Mouse (Mus musculus) kidney, postnatal 36 days (tissue): ENCODE results near the gene Abca2.

Experiments used
- DNase-seq, 2 experiments: peaks; one replicate each; pipeline ENCODE4 v3.0.0; 2021 to 2022; ENCODE audit warnings: mixed read lengths in 2 of 2

Abca2 gene

DNA sequence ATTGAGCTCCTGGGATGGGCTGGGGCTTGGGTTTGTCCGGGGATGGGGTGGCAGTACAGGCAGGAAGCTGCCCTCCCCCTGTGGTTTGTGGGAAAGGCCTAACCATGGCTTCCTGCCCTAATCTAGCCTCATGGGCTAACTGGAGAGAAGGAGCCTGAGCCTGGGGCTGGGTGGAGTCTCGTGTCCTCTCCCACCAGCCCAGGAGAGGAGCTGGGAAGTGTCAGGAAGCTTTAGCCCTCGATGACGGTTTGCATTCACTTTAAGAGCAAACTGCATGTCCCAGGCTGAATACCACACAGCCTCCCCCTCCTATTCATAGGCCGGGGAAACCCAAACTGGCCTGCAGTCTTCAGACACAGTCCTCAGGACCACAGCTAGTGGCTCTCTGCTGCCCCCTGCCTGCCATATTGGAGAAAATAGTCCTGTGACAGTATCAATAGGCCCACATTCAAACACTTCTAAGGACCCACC is 1.7 kb upstream of the Abca2 start:
- peak; percentile 70 to 89 for DNase-seq

DNA sequence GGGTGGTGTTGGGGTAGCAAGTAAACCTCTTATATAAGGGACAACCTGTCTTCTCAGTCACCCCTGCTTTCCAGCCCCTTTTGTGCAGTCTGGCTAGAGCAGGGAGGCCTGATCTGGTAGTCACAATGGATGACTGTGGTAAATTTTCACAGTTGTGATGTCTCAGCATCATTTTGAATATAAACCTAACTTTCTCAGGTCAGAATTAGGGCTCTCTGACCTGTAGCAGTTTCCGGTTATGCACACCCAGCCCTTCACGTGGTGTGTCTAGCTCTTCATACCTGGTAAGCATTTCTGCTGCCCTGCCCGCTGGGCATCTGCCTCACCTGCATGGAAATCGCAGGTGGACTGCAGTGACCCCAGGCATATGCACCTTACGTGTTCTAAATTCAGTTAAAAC is 1.2 kb upstream of the Abca2 start:
- DNase-seq: no peak

DNA sequence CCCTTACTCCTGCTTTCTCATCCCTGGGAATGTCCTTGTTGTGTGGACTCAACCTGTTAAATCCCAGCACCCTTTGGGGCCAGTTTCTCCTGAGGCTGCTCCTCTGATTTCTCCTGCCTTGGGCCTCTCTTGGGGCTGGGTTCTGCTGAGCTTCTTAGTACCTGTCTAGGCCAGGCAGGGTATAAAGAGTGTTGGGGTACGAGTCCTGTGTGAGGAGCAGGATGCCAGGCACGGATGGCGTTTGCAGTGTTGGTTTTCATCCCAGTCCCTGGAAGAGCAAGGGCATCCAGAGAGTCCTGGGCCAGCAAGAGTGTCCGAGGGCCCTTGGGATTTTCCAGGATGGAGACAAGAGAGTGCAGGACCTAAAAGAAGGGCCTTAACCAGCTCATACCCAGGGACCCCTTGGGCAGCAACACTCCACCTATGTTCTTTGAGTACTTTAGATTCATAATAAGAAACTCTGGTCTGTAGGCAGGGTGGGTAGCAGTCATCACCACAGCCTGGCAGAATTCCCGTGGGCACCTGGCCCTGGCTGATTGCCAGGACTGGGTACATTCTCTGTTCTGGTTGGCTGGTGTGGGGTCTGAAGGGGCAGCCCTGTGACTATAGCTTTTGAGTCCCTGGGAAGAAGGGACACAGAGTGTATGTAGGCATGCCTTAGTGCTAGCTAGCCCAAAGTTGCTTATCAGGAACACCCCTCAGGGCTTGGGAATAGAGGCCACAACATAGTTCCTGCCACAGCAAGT is 1.1 kb downstream of the Abca2 start:
- DNase-seq: peak in 1 of 2 experiments; percentile 58

DNA sequence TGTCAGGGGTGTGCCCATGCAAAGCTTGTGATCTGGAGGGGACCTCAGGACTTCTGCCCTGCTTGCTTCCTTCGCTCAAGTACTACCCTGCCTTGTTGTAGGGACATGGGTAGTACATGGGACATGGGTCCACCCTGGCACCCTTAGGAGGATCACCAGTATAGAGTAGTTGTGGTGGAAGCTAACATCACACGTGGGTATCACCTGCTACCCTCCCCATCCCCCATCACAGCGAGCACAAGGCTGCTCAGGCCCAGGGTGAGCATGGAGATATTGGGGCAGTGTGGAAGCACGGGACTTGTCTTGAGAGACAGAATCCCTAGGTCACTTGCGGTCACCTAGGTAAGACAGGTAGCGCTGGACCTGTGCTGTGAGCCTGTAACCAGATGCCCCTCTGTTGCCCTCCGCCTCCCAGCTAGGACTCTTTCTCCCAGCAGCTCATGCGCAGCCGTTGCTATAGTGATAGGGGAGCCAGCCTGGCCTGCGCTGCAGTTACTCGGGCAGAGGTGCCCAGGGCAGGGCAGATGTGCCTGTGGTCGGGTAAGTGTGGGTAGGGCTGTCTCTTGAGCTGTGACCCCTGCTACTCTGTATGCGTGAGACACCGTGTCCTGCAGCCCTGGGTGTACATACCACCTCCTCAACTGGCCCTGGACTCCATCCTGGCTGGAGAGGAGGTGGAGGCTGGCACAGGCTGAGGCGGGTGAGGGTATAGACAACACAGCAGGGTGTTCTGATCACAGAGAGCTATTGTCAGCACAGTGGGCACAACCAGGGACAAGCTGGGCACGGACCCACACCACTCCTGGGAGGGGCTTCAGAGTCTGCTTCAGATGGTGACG is 2.1 kb downstream of the Abca2 start:
- peak; percentile 63 to 64 for DNase-seq

DNA sequence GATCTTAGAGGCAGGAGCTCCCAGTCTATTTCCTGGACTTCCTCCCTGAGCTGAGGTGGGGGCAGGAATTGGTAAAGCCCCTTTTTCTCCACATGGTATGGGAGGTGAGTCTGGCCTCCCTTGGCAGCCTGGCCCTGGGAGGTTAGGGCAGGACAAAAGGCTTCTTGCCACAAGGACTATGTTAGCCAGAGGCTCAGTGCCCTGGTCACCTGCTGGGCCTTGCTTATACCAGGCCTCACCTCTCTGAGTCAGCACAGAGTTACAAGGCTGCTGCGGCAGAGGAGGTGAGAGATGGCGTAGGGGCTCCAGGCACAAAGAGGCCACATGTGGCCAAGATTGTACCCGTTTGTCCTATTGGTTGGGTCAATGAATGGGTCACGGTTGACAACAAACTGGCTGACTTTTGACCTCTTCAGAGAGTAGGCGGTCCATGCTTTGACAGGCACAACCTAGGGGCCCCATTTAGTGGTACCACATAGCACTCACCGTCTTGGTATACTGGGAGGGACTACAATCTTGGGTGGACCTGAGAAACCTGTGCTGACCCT is 2.9 kb downstream of the Abca2 start:
- DNase-seq: no peak

DNA sequence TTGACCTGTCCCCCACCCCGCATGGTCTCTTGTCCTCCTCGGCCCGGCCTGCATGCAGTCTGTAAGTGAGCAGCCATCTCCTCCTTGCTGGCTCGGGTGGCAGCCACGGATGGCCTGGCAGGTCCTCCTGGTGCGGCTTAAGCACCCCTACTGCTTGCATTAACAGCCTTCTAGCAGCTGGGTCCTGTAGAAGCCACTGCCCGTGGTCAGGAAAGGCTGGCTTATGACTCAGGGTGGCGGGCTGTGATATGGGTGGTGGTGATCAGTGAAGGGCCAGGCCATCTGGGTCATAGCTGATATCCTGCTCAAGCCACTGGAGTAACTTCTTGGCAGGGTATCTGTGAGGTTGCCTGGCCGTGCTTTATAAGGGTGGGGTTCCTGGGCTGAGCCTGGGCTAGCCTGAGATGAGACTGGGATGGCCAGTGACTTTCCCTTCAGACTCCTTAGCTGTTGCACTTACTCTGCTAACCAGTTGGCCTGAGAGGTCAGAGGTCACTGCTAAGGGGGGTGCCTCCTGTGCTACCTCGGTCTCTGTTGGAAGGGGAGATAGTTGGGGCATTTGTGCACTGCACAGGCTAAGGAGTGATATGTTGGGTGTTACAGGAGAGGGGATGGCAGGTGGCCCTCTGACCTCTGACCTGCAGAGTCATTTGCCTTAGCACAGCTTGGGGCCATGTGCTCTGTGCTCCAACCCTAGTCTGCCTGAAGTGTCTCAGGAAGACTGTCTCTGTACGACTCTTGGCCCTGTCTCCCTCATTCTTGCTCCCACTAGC is 4.0 kb downstream of the Abca2 start:
- DNase-seq: no peak

DNA sequence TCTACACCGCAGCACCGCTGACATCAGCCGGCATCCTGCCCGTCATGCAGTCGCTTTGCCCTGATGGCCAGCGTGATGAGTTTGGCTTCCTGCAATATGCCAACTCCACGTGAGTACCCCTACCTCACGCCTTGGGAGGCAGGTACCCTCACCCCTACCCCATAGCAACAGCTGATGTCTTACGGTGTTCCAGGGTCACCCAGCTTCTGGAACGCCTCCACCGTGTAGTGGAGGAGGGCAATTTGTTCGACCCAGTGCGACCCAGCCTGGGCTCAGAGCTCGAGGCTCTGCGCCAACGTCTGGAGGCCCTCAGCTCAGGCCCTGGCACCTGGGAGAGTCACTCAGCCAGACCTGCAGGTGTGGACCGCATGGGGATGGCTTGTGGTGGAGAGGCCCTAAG is 4.6 kb downstream of the Abca2 start:
- no peak for DNase-seq

DNA sequence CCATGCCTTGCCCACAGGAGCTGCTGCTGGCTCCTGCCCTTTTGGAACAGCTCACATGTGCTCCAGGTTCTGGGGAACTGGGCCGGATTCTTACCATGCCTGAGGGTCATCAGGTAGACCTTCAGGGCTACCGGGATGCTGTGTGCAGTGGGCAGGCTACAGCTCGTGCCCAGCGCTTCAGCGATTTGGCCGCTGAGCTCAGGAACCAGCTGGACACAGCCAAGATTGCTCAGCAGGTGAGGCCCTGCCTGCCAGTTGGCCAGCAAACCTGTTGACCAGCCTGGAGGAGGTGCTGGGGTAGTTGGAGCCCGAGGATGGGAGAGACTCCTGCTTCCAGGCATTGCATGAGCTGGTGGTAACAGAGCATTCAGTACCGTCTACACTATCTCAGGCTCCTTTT is 5.8 kb downstream of the Abca2 start:
- DNase-seq: no peak

DNA sequence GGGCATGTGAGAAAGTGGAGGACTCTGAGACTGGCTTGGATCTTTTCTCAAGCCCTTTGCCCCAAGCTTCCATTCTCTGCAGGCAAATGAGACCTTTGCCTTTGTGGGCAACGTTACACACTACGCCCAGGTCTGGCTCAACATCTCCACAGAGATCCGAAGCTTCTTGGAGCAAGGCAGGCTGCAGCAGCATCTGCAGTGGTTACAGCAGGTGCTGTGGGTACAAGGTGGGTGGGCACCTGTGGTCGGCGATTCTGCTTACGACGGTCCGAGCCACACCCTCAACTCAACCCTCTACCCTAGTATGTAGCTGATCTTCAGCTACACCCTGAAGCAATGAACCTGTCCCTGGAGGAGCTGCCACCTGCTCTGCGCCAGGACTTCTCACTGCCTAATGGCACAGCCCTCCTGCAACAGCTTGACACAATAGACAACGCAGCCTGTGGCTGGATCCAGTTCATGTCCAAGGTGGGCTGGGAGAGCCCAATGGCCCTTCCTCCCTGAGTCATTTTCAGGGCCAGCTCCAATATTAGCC is 7.8 kb downstream of the Abca2 start:
- DNase-seq: no peak

DNA sequence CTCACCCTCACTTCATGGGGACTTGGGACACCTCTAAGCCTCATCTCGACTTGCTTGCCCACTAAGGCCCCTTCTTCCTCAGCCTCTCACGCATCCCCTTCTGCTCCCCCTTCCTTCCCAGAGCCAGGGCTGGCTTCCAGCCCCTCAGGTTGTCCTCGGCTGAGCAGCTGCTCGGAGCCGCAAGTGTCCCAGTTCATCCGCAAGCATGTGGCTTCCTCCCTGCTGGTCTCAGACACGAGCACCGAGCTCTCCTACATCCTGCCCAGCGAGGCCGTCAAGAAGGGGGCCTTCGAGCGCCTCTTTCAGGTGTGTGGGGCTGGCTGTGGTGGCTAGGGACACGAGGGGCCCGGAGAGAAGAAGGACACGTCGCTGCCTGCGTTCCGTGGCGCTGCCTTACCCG is 12.6 kb downstream of the Abca2 start:
- DNase-seq: no peak

DNA sequence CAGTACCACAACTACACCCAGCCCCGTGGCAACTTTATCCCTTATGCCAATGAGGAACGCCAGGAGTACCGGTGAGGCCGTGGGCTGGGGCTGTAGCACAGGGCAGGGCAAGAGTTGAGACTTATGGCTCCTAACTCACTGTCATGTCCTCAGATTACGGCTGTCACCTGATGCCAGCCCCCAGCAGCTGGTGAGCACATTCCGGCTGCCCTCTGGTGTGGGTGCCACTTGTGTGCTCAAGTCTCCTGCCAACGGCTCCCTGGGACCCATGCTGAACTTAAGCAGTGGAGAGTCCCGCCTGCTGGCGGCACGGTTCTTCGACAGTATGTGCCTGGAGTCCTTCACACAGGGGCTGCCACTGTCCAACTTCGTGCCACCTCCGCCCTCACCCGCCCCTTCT is 14.2 kb downstream of the Abca2 start:
- DNase-seq: no peak

DNA sequence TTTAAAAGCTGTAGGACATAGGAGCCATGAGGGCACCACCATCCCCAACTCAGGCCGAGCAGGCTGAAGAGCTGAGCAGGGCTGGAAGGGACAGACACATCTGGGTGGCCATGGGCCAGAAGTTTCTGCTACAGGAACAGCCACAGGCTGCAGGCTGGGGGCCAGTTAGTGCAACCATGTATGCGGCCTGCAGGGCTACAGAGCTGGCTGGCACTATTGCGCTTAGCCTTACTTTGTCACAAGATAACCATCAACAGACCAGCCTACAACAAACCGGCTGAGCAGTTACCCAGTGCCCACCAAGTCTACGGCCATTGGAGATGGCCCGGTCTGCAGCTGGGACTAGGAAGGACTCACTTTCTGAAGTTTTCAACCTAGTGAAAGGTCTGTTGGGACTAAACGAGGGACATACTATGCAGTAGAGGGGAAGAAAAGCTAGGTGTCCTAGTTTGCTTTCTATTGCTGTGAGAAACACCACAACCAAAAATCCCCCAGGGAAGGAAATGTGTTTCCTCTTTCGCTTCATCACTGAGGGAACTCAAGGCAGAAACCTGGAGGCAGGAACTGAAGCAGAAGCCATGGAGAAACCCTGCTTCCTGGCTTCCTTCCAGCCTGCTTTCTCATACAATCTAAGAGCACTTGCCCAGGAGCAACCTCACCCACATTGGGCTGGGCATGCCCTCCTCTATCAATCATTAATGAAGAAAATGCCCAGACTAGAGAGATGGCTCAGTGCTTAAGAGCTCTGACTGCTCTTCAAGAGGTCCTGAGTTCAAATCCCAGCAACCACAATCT is 22.5 kb downstream of the Abca2 start:
- DNase-seq: peak; percentile 37 to 48

DNA sequence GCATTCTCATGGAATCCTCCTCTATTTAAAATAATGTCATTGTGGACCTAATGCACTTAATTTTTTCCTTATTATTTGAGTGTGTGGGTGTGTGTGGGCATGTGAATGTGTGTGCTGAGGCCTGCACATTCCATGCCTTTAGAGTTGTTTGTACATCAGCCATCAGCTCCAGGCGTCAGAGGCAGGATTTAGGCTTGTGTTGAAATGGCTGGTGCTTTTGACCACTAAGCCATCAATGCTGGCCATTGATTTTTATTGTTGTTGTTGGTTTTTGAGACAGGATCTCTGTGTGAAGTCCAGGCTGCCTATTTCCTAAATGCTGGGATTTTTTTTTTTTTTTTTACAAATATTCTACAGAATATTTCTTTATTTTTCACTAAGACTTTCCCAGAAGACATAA is 24.4 kb downstream of the Abca2 start:
- no peak for DNase-seq

DNA sequence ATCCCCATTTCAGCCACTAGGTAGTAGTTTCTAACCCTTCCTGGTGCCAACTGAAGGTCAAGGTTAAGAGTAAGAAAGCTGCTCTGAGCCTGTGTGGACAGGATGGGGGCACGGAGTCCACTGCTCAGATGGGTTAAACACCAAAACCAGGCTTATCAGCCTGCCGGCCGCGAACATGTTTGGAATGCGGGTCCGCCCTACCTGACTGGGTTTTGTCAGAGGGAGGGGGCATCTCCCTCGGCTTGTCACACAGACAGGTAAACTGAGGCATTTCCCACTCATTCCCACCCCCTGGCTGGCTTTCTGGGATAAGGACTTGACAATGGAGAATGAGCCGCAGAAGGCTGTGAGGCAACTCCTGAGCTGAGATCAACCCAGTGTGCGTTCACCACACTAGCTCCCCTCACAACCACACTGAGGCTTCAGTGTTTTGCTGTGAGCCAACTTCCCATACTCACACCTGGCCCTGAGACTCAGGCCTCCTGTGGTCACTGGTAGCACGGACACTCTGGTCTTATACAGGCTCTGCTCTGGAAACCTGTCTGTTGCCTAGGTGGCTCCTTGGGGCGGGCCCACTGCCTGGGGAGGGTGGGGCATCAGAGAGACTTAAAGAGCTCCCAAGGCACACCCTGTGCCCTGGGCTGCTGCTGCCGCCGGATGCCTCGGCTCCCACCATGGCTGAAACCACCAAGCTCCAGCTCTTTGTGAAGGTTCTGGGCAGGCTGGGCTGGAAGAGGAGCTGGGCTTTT is 27.9 kb downstream of the Abca2 start, which contains the start of gene Clic3:
Clic3 (plus strand) TSS at position 634 of the 749 bp plus-strand sequence.
- DNase-seq: no peak

DNA sequence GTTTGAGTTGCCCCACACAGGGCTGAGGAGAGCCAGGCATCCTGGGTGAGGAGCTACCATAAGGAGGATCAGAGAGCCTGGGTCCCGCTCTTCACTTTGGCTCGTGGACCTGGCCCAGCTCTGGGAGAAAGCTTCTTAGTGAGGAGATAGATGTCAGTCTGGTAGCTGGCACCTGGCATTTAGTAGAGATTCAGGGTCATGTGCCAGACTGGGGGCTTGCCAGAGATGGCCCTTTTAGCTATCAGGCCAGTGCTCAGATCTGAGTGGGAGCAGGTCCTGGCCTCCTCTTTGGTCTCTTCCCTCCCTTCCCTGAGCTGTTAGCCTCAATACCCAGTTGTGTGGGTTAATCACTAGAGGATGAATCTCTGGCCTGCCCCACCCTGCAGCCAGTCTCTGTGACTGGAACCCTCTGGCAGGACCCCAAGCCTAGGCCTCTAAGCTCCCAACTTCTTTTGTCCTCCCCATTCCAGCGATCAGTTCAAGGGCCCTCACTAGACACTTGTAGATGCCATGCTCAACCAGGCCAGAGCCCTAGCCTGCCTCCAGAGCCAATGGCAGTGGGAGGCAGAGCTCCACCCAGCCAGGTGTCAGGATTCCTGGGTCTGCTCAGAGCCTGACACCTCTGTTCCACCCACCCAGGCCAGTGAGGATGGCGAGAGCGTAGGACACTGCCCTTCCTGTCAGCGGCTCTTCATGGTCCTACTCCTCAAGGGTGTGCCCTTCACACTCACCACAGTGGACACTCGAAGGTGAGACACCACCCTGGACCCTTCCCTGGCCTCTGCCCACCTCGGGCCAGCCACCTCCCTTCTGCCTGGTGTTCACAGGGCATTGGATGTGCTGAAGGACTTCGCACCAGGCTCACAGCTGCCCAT is 28.8 kb downstream of the Abca2 start:
- DNase-seq: no peak

DNA sequence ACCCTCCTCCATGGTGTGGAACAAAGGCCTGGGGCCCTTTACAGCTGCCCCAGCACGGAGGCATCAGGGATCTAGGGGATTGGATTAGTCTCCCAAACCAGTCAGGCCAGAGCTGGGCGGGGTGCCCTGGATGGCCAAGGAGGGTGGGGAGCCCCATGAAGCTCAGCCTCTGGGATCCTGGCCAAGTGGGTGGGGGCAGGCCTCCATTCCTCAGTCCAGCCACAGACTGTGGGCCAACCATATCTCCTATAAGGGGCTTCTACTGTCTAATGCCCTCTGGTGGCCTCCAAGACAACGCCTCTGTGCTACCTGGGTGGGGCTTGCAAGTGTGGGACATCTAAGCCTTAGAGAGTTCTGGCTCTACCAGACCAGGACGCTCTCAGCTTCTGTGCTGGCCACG is 30.4 kb downstream of the Abca2 start:
- peak in 1 of 2 experiments; percentile 51 for DNase-seq

DNA sequence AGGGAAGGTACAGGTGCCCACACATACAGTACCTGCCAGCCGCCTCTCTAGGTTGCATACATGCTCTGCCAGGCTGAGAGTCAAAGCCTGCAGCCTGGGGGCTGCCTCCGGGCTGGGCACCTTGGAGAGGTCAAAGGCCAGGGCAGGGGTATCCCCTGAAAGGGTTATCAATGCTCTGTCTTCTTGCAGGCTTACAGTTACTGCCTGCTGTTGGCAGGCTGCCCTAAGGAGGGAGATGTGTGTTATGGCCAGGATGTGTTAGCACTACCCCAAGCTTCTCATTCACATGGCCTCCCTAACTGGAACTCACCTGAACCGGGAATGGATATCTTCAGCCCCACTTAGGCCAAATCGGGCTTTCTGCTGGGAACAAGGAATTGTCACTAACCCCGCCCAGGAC is 31.6 kb downstream of the Abca2 start:
- DNase-seq: peak in 1 of 2 experiments; percentile 42

DNA sequence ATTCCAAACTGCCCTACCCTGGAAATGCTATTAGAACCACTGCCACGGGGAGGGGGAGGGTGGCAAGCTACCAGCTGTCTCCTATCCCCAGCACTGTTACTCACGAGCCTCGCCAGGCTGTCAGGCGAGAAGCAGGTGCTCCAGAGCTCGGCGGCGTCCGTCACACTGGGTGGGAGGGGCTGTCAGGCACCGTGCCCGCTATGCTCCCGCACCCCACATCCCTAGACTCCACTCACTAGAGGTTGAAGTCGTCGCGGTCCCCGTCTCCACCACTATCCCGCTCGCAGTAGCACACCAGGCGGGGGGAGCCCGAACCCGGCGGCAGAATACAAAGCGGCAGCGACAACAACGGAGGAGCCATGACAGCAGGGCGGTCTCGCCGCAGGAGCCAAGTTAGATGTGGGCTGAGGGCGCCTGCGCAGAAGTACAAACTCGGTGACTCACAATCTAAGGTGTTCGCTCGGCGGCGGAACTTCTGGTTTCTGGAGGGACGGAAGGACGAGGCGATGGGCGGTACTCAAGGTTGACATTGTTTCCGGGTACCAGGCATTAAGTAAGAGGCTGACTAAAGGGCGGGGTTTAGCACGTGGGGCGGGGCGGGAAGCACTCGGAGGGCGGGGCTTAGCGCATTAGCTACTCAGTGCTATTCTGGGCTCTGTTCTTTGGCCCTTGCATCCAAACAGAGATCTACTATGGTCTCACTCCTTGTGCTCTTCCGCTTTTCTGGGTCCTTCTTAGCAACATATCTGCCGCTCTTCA is 32.2 kb downstream of the Abca2 start, which contains the start of gene Paxx:
Paxx (minus strand) TSS at position 544 of the 759 bp plus-strand sequence.
- peak; percentile 95 to 98 for DNase-seq

DNA sequence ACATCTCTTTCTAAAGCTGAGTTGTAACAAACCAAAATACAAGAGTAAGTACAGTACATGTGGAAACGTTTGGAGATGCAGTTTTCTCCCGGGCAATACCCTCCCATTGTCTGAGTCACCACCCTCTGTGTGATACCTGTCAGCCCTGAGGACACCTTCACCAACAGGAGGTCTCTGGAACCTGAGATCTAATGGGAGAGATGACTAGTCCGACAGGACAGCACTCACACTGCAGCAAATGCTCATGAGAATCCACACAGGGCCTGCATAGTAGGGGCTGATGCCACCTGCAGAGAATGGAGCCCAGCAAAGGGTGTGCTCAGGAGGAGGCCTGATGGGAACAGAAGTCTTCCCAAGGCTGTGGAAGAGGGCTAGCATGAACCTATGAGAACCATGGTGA is 32.9 kb downstream of the Abca2 start:
- DNase-seq: no peak
